Mouse (Mus musculus): Measurements from ENCODE around the gene Ptprt.
A peak's percentile ranks its signal among the peaks of the same experiment; 100 is the strongest.

Gene Ptprt

GRCm38 (mm10) chr2:161944689-161945088 is 716.3 kb downstream of the Ptprt start:
- DNase-seq (ENCODE audit: low spot score), result no peak

- no peak for DNase-seq (ENCODE audit: low spot score)
Measured at GRCm38 (mm10) chr2:161941991-161942390, 719.0 kb downstream of the Ptprt start.

GRCm38 (mm10) chr2:161907214-161907613 is 753.7 kb downstream of the Ptprt start:
- no peak for DNase-seq (ENCODE audit: low spot score)

- no peak for DNase-seq (ENCODE audit: low spot score)
Measured at GRCm38 (mm10) chr2:161902196-161902595, 758.8 kb downstream of the Ptprt start.

GRCm38 (mm10) chr2:161884446-161884845 is 776.5 kb downstream of the Ptprt start:
- DNase-seq (ENCODE audit: low spot score), result no peak

GRCm38 (mm10) chr2:161882580-161882979 is 778.4 kb downstream of the Ptprt start:
- DNase-seq (ENCODE audit: low spot score), result no peak

GRCm38 (mm10) chr2:161880941-161881340 is 780.0 kb downstream of the Ptprt start:
- no peak for DNase-seq (ENCODE audit: low spot score)

GRCm38 (mm10) chr2:161865231-161865630 is 795.7 kb downstream of the Ptprt start:
- no peak for DNase-seq (ENCODE audit: low spot score)

GRCm38 (mm10) chr2:161858813-161859212 is 802.1 kb downstream of the Ptprt start:
- DNase-seq (ENCODE audit: low spot score), result no peak

GRCm38 (mm10) chr2:161858361-161858760 is 802.6 kb downstream of the Ptprt start:
- DNase-seq (ENCODE audit: low spot score), result no peak

GRCm38 (mm10) chr2:161835001-161835400 is 825.9 kb downstream of the Ptprt start:
- DNase-seq (ENCODE audit: low spot score), result no peak

- DNase-seq (ENCODE audit: low spot score), result no peak
Measured at GRCm38 (mm10) chr2:161833846-161834245, 827.1 kb downstream of the Ptprt start.

- no peak for DNase-seq (ENCODE audit: low spot score)
Measured at GRCm38 (mm10) chr2:161813326-161813725, 847.6 kb downstream of the Ptprt start.

- DNase-seq (ENCODE audit: low spot score), result peak; percentile 34
Measured at GRCm38 (mm10) chr2:161808086-161808801, 852.7 kb downstream of the Ptprt start.

- DNase-seq (ENCODE audit: low spot score), result peak; percentile 25
Measured at GRCm38 (mm10) chr2:161806287-161807007, 854.5 kb downstream of the Ptprt start.

- peak; percentile 76 for DNase-seq (ENCODE audit: low spot score)
Measured at GRCm38 (mm10) chr2:161799946-161800345, 861.0 kb downstream of the Ptprt start.

GRCm38 (mm10) chr2:161767528-161767927 is 893.4 kb downstream of the Ptprt start:
- DNase-seq (ENCODE audit: low spot score), result no peak

GRCm38 (mm10) chr2:161713024-161713423 is 947.9 kb downstream of the Ptprt start:
- DNase-seq (ENCODE audit: low spot score), result no peak

- no peak for DNase-seq (ENCODE audit: low spot score)
Measured at GRCm38 (mm10) chr2:161709316-161709715, 951.6 kb downstream of the Ptprt start.

- DNase-seq (ENCODE audit: low spot score), result no peak
Measured at GRCm38 (mm10) chr2:161706386-161706915, 954.5 kb downstream of the Ptprt start.

GRCm38 (mm10) chr2:161704811-161705210 is 956.1 kb downstream of the Ptprt start:
- no peak for DNase-seq (ENCODE audit: low spot score)

- DNase-seq (ENCODE audit: low spot score), result no peak
Measured at GRCm38 (mm10) chr2:161704410-161704809, 956.5 kb downstream of the Ptprt start.

- DNase-seq (ENCODE audit: low spot score), result no peak
Measured at GRCm38 (mm10) chr2:161695819-161696218, 965.1 kb downstream of the Ptprt start.
